In the genomic region with DNA sequence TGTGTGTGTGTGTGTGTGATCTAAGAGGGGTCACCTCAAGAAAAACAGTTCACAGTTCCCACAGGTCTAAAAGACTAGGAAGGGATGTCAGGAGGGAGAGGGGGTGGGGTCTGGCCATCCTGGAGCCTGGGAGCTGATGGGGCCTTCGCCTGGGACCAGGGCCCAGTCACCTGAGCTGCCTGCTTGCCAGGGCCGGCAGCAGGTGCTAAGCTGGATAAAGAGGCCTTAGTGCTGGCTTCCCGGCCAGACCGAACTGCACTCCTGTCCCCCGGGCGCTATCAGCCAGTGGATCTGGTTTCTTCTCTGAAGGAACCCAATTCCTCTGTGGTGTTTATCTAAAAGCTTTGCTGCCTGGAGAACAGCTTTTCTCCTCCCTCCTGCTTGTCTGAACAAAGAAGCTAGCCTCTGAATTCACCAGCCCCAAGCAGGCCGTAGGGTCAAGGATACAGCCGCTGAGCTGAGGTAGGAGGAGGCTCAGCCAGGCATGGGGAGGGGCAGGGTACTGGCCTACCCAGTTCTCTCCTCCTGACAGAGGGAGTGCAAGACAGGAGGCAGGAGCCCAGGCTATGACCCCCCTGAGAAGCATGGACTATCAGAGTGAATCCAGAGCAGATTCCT, we compare ENCODE assay signal across 11 mouse cellular contexts. TPM values are rescaled to one million over a fixed set of nuclear protein-coding genes. Genes with fewer than 3 reads are reported as not detected.
A peak's percentile ranks its signal among the peaks of the same experiment; 100 is the strongest.
DNase-seq lines count a peak whose midpoint lies in the region; ATAC-seq lines count a peak whose summit lies in the region.
"Had no signal": no experiment of that assay in that cellular context is flagged by ENCODE, and none has a peak within 500 bp of the region (broad histone marks: within the 10 kb centered on the region; RNA-seq: fewer than 3 reads in every experiment).

No protein-coding gene starts in this region.

- peak overlapping the region; percentile 75 for H3K27ac ChIP-seq in heart, embryonic 10.5 days
- H3K27ac ChIP-seq in forebrain, embryonic 14.5 days (ENCODE audit: low read depth, low read length): peak overlapping the region; percentile 11; the same call in 1 of the 2 replicates
- H3K27ac ChIP-seq in midbrain, embryonic 11.5 days (ENCODE audit: low read depth, low read length): peak overlapping the region; percentile 37

- WGBS in heart, embryonic 10.5 days: 28% methylated on average over 8 of the region's 8 CpGs
- 29% methylated on average over 8 of the region's 8 CpGs for WGBS in forebrain, embryonic 14.5 days
- WGBS in midbrain, embryonic 11.5 days: 19% methylated on average over 8 of the region's 8 CpGs

- H3K4me2 ChIP-seq in forebrain, embryonic 14.5 days (ENCODE audit: low read length): no peak overlapping the region
- no peak overlapping the region for H3K4me2 ChIP-seq in midbrain, embryonic 11.5 days

- H3K9me3 ChIP-seq in heart, embryonic 10.5 days: no peaks in the 10 kb centered on the region
- H3K9me3 ChIP-seq in forebrain, embryonic 14.5 days (replicated peaks; ENCODE audit: control insufficient read depth, low read length): no peaks in the 10 kb centered on the region
- H3K9me3 ChIP-seq in midbrain, embryonic 11.5 days (ENCODE audit: control insufficient read depth, low read length): no peaks in the 10 kb centered on the region

- ATAC-seq in forebrain, embryonic 14.5 days: no peak
- ATAC-seq in midbrain, embryonic 11.5 days (ENCODE audit: low FRiP score): peak; percentile 83

- peaks cover 66% of the 10 kb centered on the region for H3K4me1 ChIP-seq in heart, embryonic 10.5 days
- peaks cover 7% of the 10 kb centered on the region for H3K4me1 ChIP-seq in forebrain, embryonic 14.5 days (ENCODE audit: control insufficient read depth, insufficient read depth, low read length)
- H3K4me1 ChIP-seq in midbrain, embryonic 11.5 days (ENCODE audit: control insufficient read depth, insufficient read depth, low read length): peaks cover 8% of the 10 kb centered on the region

- DNase-seq in heart, embryonic 10.5 days (ENCODE audit: low spot score): no peak
- no peak for DNase-seq in heart, postnatal 25 days (ENCODE audit: low spot score)
- peak; percentile 37 for DNase-seq in adrenal gland, postnatal 25 days
- DNase-seq in forebrain, embryonic 14.5 days (ENCODE audit: low spot score): no peak
- DNase-seq in midbrain, embryonic 11.5 days (ENCODE audit: low spot score, missing footprints): no peak
- DNase-seq in liver: no peak
- DNase-seq in spleen, adult 12 weeks (ENCODE audit: low spot score): no peak
- DNase-seq in frontal cortex, adult 2 months (ENCODE audit: extremely low spot score in 1 of 2, low spot score in 1 of 2): no peak
- DNase-seq: right cerebral cortex, postnatal 14 days had no signal

- 0 out of 2 replicates have a peak overlapping the region, but pooled peaks have one; percentile 21 for H3K9ac ChIP-seq in forebrain, embryonic 14.5 days (ENCODE audit: low read length)
- H3K9ac ChIP-seq in midbrain, embryonic 11.5 days (ENCODE audit: low read length): peak overlapping the region; percentile 41

- intact Hi-C loops in heart, postnatal 25 days (cut with DNase I): no loop called here

- H3K4me3 ChIP-seq in heart, embryonic 10.5 days: no peak overlapping the region
- no peak overlapping the region for H3K4me3 ChIP-seq in forebrain, embryonic 14.5 days (ENCODE audit: low read depth, low read length)
- no peak overlapping the region for H3K4me3 ChIP-seq in midbrain, embryonic 11.5 days (ENCODE audit: low read depth, low read length)

- peaks cover 16% of the 10 kb centered on the region; the same call in 1 of the 2 replicates for H3K36me3 ChIP-seq in heart, embryonic 10.5 days
- 0 out of 2 replicates have a peak, but pooled peaks cover 3% of the 10 kb centered on the region for H3K36me3 ChIP-seq in forebrain, embryonic 14.5 days (ENCODE audit: control insufficient read depth, insufficient read depth, low read length)
- H3K36me3 ChIP-seq in midbrain, embryonic 11.5 days (ENCODE audit: control insufficient read depth, insufficient read depth, low read length): no peaks in the 10 kb centered on the region

- H3K27me3 ChIP-seq in heart, embryonic 10.5 days (ENCODE audit: insufficient read depth, poor library complexity, severe bottlenecking): no peaks in the 10 kb centered on the region
- H3K27me3 ChIP-seq in forebrain, embryonic 14.5 days (replicated peaks; ENCODE audit: control insufficient read depth, insufficient read depth, low read length): no peaks in the 10 kb centered on the region
- no peaks in the 10 kb centered on the region for H3K27me3 ChIP-seq in midbrain, embryonic 11.5 days (ENCODE audit: control insufficient read depth, insufficient read depth, low read length)
- H3K27me3 ChIP-seq: CH12.LX had no signal

RNA-seq across cellular contexts. Expression of gene Klhl35, which starts 41.2 kb away (rescaled TPM):
- 0.52 and 1.1 TPM in 2 replicates for polyA plus RNA-seq in heart, embryonic 10.5 days (2016; fragmentation: Nextera tagmentation; extraction: Ambion mirVana)
- not detected for total RNA-seq in heart, postnatal 25 days (2021)
- total RNA-seq in adrenal gland, postnatal 25 days (2021): 0.43 and 1.5 TPM in 2 replicates
- 3.8 and 4.5 TPM in 2 replicates for polyA plus RNA-seq in forebrain, embryonic 14.5 days (2014; fragmentation: Nextera tagmentation; extraction: Ambion mirVana)
- 22.5 and 22.9 TPM in 2 replicates for polyA plus RNA-seq in midbrain, embryonic 11.5 days (2014; fragmentation: Nextera tagmentation; extraction: Ambion mirVana)
- polyA plus RNA-seq in frontal cortex, adult 2 months (2012; rRNA removed): 1.7 and 2.5 TPM in 2 replicates
- total RNA-seq: CH12.LX had no signal
- polyA plus RNA-seq: liver, embryonic 16.5 days had no signal

RNA-seq across cellular contexts. Expression of gene Gdpd5, which starts 43.4 kb away (rescaled TPM):
- polyA plus RNA-seq in heart, embryonic 10.5 days (2016; fragmentation: Nextera tagmentation; extraction: Ambion mirVana): 24.2 and 31.6 TPM in 2 replicates
- 10 to 100 TPM; 20.1 to 24.1 TPM for total RNA-seq in heart, postnatal 25 days (2021)
- 4.9 and 9.9 TPM in 2 replicates for total RNA-seq in adrenal gland, postnatal 25 days (2021)
- 26.8 and 34.5 TPM in 2 replicates for polyA plus RNA-seq in forebrain, embryonic 14.5 days (2014; fragmentation: Nextera tagmentation; extraction: Ambion mirVana)
- polyA plus RNA-seq in midbrain, embryonic 11.5 days (2014; fragmentation: Nextera tagmentation; extraction: Ambion mirVana): 16.2 and 16.7 TPM in 2 replicates
- polyA plus RNA-seq in frontal cortex, adult 2 months (2012; rRNA removed): 54.1 and 66.2 TPM in 2 replicates

RNA-seq across cellular contexts. Expression of gene Rps3, which starts 58.9 kb away (rescaled TPM):
- 517 and 596 TPM in 2 replicates for polyA plus RNA-seq in heart, embryonic 10.5 days (2016; fragmentation: Nextera tagmentation; extraction: Ambion mirVana)
- total RNA-seq in heart, postnatal 25 days (2021): 100 to 1,000 TPM; 306 to 340 TPM
- 552 and 603 TPM in 2 replicates for total RNA-seq in adrenal gland, postnatal 25 days (2021)
- 577 and 687 TPM in 2 replicates for polyA plus RNA-seq in forebrain, embryonic 14.5 days (2014; fragmentation: Nextera tagmentation; extraction: Ambion mirVana)
- 716 and 724 TPM in 2 replicates for polyA plus RNA-seq in midbrain, embryonic 11.5 days (2014; fragmentation: Nextera tagmentation; extraction: Ambion mirVana)
- polyA plus RNA-seq in frontal cortex, adult 2 months (2012; rRNA removed): 494 and 531 TPM in 2 replicates

Comparison
In these comparisons a context has a peak if more than half of its experiments do, and no peak if none do; other contexts are left out.
1. H3K27ac ChIP-seq: peak in every context shown above with its lines; median percentile 75 in heart, embryonic 10.5 days; 37 in midbrain, embryonic 11.5 days; 11 in forebrain, embryonic 14.5 days.